Comparison of ENCODE assay signal across 21 mouse cellular contexts in the genomic region with DNA sequence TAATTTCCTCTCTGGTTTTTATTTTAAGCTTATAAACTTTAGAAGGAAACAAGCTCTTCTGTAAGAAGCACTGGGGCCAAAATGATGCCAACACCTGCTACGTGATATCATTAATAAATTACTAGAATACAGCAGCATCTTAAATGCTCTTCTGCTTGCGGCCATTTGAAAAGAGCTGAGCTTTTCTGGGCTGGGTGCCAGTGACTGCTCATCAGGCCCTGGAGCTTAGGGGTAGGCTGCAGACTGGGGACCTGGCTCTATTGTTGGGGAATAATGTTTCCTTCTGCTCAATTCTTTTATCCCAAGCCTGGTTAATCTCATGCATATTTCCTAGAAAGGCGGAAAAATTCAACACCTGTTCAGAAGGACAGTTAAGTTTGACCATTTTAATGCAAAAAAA.
DNase-seq lines count a peak whose midpoint lies in the region; ATAC-seq and TF ChIP-seq lines count a peak whose summit lies in the region.
"Had no signal": no experiment of that assay in that cellular context is flagged by ENCODE, and none has a peak within 500 bp of the region (broad histone marks: within the 10 kb centered on the region; RNA-seq: fewer than 3 reads in every experiment).

No protein-coding gene starts in this region.

- WGBS in forebrain, postnatal 0 days = 29% methylated on average over 3 of the region's 3 CpGs
- 37% methylated on average over 3 of the region's 3 CpGs for WGBS in forebrain, embryonic 13.5 days
- 52% methylated on average over 3 of the region's 3 CpGs for WGBS in midbrain, embryonic 13.5 days
- 93% methylated on average over 3 of the region's 3 CpGs for WGBS in midbrain, embryonic 10.5 days

- TF ChIP-seq POLR2A in brain, embryonic 14.5 days (IDR thresholded peaks at IDR 0.05; ENCODE audit: borderline replicate concordance, extremely low read depth, insufficient read depth, insufficient read length, poor library complexity, severe bottlenecking) = no peak

- no peaks in the 10 kb centered on the region for H3K36me3 ChIP-seq in forebrain, postnatal 0 days (ENCODE audit: insufficient read depth)
- no peaks in the 10 kb centered on the region for H3K36me3 ChIP-seq in forebrain, embryonic 13.5 days (ENCODE audit: poor library complexity, severe bottlenecking)
- no peaks in the 10 kb centered on the region for H3K36me3 ChIP-seq in midbrain, embryonic 13.5 days
- H3K36me3 ChIP-seq in midbrain, embryonic 10.5 days = no peaks in the 10 kb centered on the region
- H3K36me3 ChIP-seq: embryonic facial prominence, embryonic 12.5 days; neural tube, embryonic 13.5 days had no signal

- H3K4me3 ChIP-seq in forebrain, postnatal 0 days (ENCODE audit: low read depth, low read length) = no peak overlapping the region
- H3K4me3 ChIP-seq in forebrain, embryonic 13.5 days = no peak overlapping the region
- no peak overlapping the region for H3K4me3 ChIP-seq in midbrain, embryonic 13.5 days (replicated peaks)
- H3K4me3 ChIP-seq in midbrain, embryonic 10.5 days = no peak overlapping the region
- H3K4me3 ChIP-seq: embryonic facial prominence, embryonic 12.5 days; erythroblast, embryonic 14.5 days; layer of hippocampus, adult 2 months; megakaryocyte, embryonic 14.5 days; neural tube, embryonic 13.5 days had no signal

- no peak for TF ChIP-seq CTCF in forebrain, postnatal 0 days (IDR thresholded peaks at IDR 0.05; ENCODE audit: low read depth)
- no peak for TF ChIP-seq CTCF in brain, embryonic 14.5 days (IDR thresholded peaks at IDR 0.05; ENCODE audit: borderline replicate concordance, extremely low read depth, insufficient read depth, insufficient read length)

- H3K27me3 ChIP-seq in forebrain, postnatal 0 days (ENCODE audit: insufficient read depth, low read length) = no peaks in the 10 kb centered on the region
- H3K27me3 ChIP-seq in forebrain, embryonic 13.5 days = no peaks in the 10 kb centered on the region
- H3K27me3 ChIP-seq in midbrain, embryonic 13.5 days = no peaks in the 10 kb centered on the region
- H3K27me3 ChIP-seq in midbrain, embryonic 10.5 days (ENCODE audit: low read depth, poor library complexity, severe bottlenecking) = no peaks in the 10 kb centered on the region
- H3K27me3 ChIP-seq: embryonic facial prominence, embryonic 12.5 days; megakaryocyte, embryonic 14.5 days; neural tube, embryonic 13.5 days had no signal

- 0 out of 2 replicates have a peak, but pooled peaks cover 4% of the 10 kb centered on the region for H3K4me1 ChIP-seq in forebrain, postnatal 0 days (ENCODE audit: insufficient read depth)
- peaks cover 10% of the 10 kb centered on the region for H3K4me1 ChIP-seq in forebrain, embryonic 13.5 days
- no peaks in the 10 kb centered on the region for H3K4me1 ChIP-seq in midbrain, embryonic 13.5 days (replicated peaks)
- H3K4me1 ChIP-seq in midbrain, embryonic 10.5 days = no peaks in the 10 kb centered on the region
- H3K4me1 ChIP-seq: embryonic facial prominence, embryonic 12.5 days; megakaryocyte, embryonic 14.5 days; neural tube, embryonic 13.5 days had no signal

- no peak for ATAC-seq in forebrain, postnatal 0 days
- no peak for ATAC-seq in forebrain, embryonic 13.5 days
- ATAC-seq in midbrain, embryonic 13.5 days = no peak
- ATAC-seq: inflammation-experienced regulatory T-cells, adult 6 months had no signal

- no peak overlapping the region for H3K9ac ChIP-seq in forebrain, postnatal 0 days
- no peak overlapping the region for H3K9ac ChIP-seq in forebrain, embryonic 13.5 days
- H3K9ac ChIP-seq in midbrain, embryonic 13.5 days (replicated peaks) = no peak overlapping the region
- H3K9ac ChIP-seq: embryonic facial prominence, embryonic 12.5 days; neural tube, embryonic 13.5 days had no signal

- peak; percentile 36 for DNase-seq in forebrain, postnatal 0 days
- no peak for DNase-seq in midbrain, embryonic 10.5 days (ENCODE audit: low spot score)
- peak; percentile 90 for DNase-seq in brain, embryonic 14.5 days (ENCODE audit: low read depth)
- DNase-seq in right cerebral cortex, postnatal 10 days (ENCODE audit: low spot score in 2 of 2) = peak; percentile 39 to 58
- DNase-seq in gastrocnemius, postnatal 14 days = no peak
- DNase-seq: adrenal gland, postnatal 36 days; cerebellum, adult 8-10 months; gastrocnemius, postnatal 10 days; kidney, adult 2 months; kidney, postnatal 10 days; liver; lung, postnatal 14 days; thymus, postnatal 4 days had no signal

- no peaks in the 10 kb centered on the region for H3K9me3 ChIP-seq in forebrain, postnatal 0 days (ENCODE audit: low read length)
- H3K9me3 ChIP-seq in forebrain, embryonic 13.5 days (replicated peaks) = no peaks in the 10 kb centered on the region
- H3K9me3 ChIP-seq in midbrain, embryonic 13.5 days = no peaks in the 10 kb centered on the region
- H3K9me3 ChIP-seq in midbrain, embryonic 10.5 days (replicated peaks) = no peaks in the 10 kb centered on the region
- H3K9me3 ChIP-seq: embryonic facial prominence, embryonic 12.5 days; neural tube, embryonic 13.5 days had no signal

- intact Hi-C loops in gastrocnemius, postnatal 14 days (cut with DNase I; ENCODE audit: low total_unique reads) = no loop called here

- H3K27ac ChIP-seq in forebrain, postnatal 0 days (ENCODE audit: low read depth, low read length) = no peak overlapping the region
- H3K27ac ChIP-seq in forebrain, embryonic 13.5 days = no peak overlapping the region
- H3K27ac ChIP-seq in midbrain, embryonic 13.5 days = 0 out of 2 replicates have a peak overlapping the region, but pooled peaks have one; percentile 51
- no peak overlapping the region for H3K27ac ChIP-seq in midbrain, embryonic 10.5 days (replicated peaks)
- H3K27ac ChIP-seq: embryonic facial prominence, embryonic 12.5 days; layer of hippocampus, adult 2 months; neural tube, embryonic 13.5 days had no signal

- H3K4me2 ChIP-seq in forebrain, postnatal 0 days (ENCODE audit: low read depth) = no peak overlapping the region
- no peak overlapping the region for H3K4me2 ChIP-seq in forebrain, embryonic 13.5 days
- no peak overlapping the region for H3K4me2 ChIP-seq in midbrain, embryonic 13.5 days (replicated peaks)
- H3K4me2 ChIP-seq: embryonic facial prominence, embryonic 12.5 days; neural tube, embryonic 13.5 days had no signal

Comparison
In these comparisons a context has a peak if more than half of its experiments do, and no peak if none do; other contexts are left out.
1. DNase-seq: peak in forebrain, postnatal 0 days (single experiment), brain, embryonic 14.5 days (single experiment) and right cerebral cortex, postnatal 10 days (2 of 2); none in midbrain, embryonic 10.5 days (single experiment) and gastrocnemius, postnatal 14 days (single experiment).